Mouse (Mus musculus) cerebellum, postnatal 25 days (tissue): ENCODE measurements around the gene Leprot.

Experiments used
- DNase-seq, 2 experiments: peaks; one replicate each; pipeline ENCODE4 v3.0.0; 2021; ENCODE audit warnings: mixed read lengths in 2 of 2

The Leprot gene

DNA sequence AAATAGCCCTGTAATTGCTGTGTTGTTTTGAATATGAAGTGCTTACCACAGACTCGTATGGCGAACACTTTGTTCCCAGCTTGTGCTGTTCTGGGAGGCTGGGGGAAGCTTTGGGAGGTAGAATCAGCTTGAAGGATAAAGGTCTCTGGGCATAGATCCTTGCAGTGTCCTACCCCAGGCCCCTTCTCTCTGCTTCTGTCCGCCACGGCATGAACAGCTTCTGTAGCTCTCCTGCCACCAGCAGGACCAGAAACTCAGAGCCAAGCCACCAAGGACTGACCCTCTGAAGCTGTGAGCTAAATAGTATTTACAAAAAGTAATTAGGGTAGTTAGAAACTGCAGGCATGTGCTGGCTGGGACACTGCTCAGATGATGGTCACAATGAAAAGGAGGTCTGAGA, 17.2 kb downstream of the Leprot start:
- DNase-seq = no peak

DNA sequence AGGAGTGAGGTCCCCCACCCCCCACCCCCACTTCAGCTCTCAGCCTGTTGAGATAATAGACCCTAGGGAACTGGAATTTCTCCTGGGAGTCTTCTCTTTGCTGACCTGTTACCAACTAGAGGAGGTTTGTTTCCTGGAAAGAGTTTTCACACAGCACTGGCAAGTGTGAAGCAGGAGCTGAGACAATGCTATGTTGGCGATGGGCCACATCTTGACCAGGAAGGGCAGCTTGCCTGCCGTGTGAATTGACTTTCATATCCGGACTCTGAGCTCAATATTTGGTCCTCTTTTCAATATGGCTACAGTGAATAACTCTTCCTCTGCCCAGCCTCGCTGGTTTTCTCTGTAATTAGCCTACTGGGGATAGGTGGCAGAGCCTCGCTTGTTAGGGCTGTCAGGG, 21.6 kb downstream of the Leprot start:
- no peak for DNase-seq

GRCm38 (mm10) chr4:101669811-101670210, 22.3 kb downstream of the Leprot start:
- DNase-seq = no peak

- DNase-seq = no peak
Measured at GRCm38 (mm10) chr4:101674790-101675189, 27.3 kb downstream of the Leprot start.

DNA sequence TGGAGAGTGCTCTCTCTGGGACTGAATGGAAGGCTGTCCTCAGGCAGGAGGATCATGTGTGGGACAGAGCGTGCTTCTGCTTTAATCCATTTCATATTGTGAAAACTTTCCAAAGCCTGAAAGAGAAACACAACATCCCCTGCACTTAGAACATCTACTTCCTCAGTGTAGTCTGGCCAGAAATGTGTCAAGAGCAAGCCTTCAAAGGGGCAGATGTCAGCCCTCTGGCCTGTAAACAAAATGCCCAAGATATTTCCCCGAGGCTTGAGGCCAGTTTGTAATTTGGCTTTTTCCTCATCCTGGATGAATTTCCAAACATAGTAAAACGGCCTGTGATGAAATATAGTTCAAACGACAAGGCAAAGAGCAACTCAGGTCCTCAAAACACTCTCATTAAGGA, 28.2 kb downstream of the Leprot start:
- no peak for DNase-seq

GRCm38 (mm10) chr4:101682620-101683019, 35.1 kb downstream of the Leprot start:
- DNase-seq = no peak

DNA sequence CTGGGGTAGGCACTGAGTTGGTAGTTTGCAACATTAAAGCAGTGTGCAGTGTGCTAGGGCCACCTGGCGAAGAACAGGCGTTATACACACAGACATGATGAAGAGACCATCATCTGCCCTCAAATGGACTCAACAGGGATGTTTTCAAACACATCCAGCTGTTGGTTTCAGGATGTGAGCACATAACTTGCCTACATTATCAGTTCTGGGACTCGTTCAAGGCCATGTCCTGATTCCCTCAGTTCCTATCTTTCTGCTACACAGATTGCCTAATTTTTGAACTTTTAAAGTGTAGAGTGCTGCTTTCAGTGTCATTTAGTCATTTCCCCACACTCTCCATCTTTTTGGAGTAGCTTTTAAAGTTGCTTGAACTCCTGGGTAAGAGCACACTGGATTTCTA, 35.6 kb downstream of the Leprot start:
- DNase-seq = no peak

DNA sequence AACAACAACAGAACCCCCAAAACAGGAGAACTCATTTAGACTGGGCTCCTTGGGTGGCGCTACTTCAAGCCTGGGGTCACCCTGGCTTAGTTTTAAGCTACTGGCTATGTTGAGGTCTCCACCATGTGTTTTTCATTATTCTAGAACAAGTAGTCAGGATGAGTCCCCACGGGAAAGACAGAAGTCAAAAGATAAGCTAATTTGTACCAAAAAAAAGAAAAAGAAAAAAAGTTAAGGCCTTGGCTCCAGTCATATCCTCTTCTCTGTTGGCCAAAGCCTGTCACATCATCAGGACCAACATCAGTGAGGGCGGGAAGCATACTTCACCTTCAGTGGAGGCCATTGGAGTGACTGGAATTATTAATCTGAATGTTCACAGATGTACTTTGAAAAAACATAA, 37.3 kb downstream of the Leprot start:
- DNase-seq = no peak

DNA sequence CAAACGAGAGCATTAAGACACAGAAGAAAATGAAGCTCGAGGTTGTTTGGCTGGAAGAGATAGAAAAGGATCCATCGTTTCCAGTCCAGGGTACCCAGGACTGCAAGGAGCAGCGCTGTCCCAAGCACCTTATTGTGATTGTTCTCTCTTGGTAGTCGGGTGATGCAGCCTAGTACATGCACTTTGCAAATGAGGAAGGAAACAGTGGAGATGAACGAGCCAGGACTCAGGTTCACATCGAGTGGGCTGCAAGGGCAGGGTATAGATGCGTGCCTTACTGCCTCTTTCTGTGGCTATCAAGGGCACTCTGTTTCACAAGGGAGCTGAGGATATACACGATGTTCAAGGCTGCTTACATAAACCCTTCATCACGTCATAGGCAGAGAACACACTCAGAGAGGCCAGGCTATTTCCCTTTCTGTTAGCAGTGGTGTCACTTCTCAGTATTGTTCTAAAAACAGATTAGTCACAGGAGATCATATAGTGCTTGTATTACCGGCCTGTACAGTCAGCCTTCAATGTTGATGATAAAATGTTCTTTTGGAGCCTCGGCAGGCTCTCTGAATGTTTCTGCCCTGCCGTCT, 38.8 kb downstream of the Leprot start:
- DNase-seq = no peak

- DNase-seq = no peak
Measured at GRCm38 (mm10) chr4:101689241-101689640, 41.7 kb downstream of the Leprot start.

DNA sequence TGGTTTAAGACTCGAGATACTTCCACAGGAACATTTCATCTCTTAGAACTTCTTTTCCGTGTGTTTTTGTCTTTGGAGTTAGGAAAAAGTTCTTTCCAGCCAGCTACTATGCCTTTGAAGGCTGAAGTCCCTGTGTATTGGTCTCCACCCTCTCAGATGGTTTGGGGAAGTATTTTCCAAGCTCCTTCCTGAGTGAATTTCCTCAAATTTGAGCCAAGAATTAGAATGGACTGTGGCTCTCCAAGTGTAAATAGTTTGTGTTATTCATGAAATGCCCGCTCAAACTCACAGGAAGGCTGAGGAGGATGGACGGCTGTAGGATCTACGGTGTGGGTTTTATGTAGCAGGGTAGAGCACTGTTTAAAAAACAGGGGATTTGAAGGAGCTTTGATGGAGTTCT, 42.1 kb downstream of the Leprot start:
- no peak for DNase-seq

DNA sequence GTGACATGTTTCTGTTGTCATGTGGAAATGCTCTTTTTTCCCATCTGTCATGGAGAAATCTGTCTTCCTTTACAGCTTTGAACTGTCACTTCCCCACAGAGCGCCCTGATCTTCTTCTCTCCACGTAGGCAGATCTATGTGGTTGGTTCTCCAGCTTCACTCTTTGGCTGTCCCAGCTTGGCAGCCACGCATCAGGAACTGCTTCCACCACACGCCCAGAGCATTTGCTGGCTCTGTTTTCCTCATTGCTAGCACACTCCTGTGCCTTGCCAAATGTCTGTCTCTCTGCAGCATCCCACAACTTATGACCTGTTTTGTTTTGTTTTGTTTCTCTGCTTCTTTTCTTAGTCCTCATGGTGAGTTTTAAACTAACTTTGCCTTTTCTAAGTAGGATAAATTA, 45.4 kb downstream of the Leprot start:
- peak in 1 of 2 experiments; percentile 5 for DNase-seq

DNA sequence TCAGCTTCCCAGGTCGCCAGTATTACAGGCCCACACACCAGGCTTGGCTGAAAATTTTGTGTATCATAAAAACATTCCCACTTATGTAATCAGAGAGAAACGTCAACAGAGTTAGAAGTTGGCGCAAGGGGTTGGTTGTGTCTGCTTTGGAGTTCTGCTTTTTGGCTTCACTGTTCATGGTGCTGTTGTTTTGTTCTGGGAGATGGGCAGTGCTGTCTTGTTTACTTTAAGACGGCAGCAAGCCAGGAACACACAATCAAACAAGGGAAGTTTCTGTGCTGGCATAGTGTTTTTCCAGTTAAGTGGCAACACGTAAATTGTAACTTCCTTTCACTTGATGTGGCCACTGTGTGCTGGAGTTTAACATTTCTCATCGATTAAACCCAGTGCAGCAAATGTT, 47.0 kb downstream of the Leprot start:
- DNase-seq = no peak

GRCm38 (mm10) chr4:101697236-101697635, 49.7 kb downstream of the Leprot start:
- DNase-seq = no peak

GRCm38 (mm10) chr4:101699423-101699822, 51.9 kb downstream of the Leprot start:
- peak in 1 of 2 experiments; percentile 9 for DNase-seq

DNA sequence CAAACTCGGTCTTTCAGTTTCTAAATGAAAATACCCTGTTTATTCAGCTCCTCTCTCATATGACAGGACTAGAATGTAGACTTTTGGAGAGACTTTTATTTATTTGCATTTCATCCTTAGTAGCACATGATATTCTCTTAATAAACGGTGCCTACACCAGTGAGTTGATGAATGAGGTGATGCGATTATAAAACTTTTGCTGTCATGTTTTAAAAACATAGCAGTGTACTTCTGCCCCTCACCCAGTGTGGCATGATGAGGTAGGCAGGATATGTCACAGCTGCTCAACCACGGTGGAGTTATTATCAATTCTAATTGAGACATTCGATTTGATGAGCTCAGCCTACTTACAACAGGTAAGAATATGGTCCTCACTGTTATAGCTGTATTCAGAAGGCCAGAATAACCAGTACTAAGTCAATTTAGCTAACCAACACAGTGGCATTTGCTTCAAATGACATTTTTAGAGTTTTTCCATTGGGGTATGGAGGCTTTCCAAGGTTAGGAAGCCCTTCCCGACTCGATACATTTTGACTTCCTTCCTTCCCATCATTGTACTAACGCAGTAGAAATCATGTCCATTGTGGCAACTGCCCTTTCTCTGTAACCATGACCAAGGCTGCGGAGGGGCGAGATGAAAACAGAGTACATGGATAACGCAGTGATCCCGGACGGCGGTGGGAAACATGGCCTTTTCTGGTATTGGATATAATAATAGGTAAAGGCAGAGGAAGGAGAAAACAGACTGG, 53.5 kb downstream of the Leprot start:
- DNase-seq = no peak

DNA sequence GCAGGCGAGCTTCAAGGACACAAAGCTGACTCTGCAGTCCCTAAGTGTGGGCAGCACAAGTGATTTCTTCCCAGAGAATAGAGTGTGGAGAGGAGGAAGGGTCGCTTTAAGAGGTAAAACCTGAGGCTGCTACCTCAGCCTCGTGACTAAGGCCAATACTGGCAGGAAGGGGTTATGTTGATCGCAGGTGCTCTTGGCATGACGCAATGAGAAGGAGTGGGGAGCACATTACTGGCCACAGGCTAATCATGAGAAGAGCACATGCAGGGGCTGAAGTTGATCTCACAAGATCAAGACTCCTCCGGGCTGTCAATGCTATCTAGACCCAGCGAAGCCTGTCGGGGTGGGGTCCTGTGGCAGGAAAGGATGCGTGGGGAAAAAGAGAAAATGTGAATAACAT, 57.8 kb downstream of the Leprot start:
- DNase-seq = no peak

DNA sequence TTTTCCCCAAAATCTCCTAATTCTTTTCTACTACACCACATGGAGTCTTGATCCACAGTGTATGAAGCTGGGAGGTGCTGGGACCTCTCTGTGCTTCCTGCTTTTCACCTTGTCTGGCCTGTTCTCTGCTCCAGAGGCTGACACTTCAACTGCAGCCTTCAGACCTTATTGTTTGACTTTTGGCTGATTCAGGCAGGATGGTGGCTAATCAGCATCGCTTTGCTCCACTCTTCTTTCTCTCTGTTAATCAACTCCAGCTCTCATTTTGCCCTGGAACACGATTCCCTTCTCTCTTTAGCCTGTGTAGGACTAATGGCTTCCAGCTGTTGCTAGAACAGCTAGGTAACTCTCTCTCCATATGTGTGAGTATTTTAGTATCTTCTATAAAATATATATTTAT, 59.7 kb downstream of the Leprot start:
- no peak for DNase-seq

DNA sequence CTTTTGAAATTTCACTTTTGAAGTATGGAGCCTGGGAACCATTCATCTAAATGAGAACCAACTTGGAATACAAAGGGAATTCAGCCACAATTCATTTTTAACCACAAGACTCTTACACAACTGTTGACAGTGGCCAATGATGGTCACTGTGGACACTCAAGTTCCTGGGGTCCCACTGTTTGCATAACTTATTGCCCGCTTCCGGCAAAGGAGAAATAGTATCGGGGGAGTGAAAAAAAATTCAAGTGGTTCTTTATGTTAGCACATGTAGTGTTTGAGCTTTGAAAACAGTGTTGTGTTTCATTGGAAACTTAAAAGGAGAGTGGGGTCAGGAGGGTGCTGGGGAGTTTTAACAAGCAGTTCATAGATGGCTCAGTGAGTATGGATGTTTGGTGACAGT, 60.4 kb downstream of the Leprot start:
- no peak for DNase-seq
